Mouse (Mus musculus): ENCODE results near the gene Taf10. TPM values are rescaled to one million over a fixed set of nuclear protein-coding genes. Genes with fewer than 3 reads are reported as not detected.

Taf10 gene
- polyA plus RNA-seq (2015; fragmentation: Nextera tagmentation; extraction: Ambion mirVana), result 75.4 and 75.7 TPM in 2 replicates

DNA sequence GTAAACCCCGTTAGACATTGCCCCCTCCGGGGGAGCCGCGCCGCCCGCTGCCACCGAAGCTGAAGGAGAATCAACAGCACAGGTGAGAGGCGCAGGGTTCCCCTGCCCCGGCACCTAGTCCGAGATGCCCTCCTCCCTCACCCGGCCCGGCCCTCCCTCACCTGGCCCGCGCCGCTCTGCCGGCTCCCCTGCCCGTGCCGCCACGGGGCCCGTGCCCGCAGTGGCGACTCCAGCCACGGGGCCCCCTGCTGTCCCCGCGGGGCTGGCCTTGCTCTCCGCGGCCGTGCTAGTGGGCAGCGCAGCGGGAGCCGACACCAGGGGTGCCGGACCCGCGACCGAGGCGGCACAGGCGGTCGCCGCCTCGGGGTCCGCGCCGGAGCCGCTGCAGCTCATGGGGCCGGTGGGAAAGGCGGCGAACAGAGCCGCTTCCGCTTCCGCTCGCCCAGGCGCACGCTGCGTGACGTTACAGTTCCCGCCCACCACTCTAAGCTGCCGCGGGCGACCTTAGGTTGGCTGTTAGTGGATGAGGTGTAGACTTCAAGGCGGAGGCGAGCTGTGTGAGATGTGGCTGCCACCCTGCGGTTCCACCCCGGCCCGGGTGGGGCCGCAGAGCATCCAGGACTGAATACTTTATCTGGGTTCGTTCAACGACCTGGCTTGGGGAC is at the start of gene Taf10:
Gene Taf10, minus strand, starts transcription at position 436 of the 665 bp plus-strand sequence.

DNA sequence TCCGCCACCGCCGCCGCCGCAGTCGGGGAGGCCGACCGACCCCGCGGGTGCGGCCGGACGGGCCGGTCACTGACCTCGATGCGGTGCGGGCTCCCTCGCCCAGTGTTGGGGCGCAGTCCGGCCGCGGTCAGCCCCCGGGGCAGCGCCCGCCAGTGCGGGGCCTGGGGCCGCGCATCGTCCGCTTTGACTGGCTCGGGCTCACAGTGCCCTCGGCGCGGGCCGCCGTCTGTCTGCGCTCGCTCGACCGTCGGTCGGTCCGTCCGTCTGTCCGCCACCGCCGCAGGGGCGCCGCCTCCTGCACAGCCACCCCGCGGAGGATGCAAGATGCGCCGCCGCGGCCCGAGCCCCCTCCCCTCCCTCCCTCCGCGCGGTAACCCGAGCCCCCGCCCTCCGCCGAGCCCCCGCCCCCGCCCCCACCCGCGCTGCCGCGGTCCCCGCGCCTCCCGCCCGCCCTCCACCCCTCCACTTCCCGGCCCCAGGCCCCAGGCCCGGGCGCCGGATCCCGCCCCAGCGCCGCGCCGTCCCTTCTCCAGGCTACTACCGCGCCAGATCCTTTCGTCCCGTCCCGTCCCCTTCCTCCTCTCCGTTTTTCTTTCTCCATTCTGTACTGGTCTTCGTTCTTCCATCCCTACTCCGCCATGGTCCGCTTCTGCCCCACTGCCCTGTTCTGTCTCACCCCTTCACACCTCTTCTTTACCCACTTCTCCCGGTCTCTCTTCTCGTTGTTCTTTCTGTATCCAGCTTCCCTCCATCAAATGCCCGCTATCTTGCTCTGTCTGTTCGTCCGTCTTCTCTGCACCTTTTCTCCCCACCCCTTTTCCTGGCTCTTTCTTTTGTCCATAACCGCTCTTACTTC is 43.4 kb upstream of the Taf10 start, which contains the start of gene Dchs1:
Gene Dchs1, minus strand, starts transcription at position 370 of the 856 bp plus-strand sequence.

DNA sequence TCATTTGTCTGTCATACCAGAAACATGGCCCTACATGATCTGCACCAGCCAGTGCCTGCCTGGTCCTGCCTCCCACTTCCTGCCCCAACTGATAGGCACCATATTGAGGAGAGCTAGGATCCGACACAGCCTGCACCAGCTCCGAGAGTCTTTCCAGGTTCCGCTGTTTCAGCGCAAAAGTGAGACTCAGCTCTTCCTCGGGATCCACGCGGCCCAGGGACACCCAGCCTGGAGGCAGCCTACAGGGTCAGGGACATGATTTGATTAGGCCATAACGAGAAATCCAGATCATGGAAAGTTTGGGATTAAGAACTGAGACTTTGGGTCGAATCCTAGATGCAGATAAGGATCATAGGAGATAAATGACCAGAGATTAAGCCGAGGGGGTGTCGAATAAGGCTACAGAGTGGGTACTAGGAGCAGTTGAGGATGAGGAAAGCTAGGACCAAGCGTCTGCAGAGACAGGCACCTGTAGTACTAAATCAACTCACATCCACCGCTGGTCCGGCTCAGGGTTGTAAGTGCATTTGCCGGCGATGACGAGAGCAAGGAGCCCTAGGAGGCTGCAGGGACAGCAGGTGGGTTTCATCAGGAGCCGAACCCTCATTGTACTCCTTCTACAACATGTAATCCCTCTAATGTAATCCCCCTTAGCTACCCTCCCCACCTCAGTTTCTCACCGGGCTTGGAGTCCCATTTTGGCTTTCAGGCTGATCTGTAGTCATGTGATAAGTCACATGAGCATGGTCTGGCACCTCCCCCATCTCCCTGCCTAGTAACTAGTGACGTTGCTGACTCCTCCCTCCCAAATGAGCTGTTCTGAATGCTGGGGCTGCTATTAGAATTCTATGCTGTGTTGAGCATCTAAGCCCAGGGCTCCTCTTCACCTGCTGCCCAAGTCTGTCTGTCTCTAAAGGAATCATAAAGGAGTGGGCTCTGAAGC is 7.6 kb upstream of the Taf10 start, which contains the start of gene Tpp1:
Gene Tpp1, minus strand, starts transcription at position 745 of the 943 bp plus-strand sequence.

DNA sequence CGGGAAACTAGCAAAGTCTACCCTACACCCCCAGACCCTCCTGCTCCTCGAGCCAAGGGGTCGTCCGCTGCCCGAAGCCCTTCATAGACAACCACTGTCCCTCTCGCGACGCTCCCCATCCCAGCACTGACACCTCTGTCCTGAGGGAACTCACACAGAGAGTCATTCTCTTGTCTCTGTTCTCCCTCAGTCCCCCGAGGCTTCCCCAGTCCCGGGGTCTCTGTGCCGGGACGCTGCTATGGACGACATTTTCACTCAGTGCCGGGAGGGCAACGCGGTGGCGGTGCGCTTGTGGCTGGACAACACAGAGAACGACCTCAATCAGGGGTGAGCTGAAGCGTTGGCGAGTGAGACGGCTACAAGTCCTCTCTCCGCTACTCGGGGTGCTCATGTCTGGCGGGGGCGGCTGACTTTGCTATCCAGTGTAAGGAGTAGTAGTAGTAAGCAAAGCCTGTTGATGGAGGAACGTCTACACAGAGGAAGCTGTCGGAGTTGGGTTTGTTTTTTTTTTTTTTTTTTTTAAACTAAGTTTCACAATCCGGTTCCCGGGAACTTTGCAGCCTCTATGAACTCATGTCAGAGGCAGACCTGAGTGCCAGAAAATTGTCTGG is 7.1 kb downstream of the Taf10 start, which contains the start of gene Rrp8:
Gene Rrp8, minus strand, starts transcription at position 475 of the 611 bp plus-strand sequence.

DNA sequence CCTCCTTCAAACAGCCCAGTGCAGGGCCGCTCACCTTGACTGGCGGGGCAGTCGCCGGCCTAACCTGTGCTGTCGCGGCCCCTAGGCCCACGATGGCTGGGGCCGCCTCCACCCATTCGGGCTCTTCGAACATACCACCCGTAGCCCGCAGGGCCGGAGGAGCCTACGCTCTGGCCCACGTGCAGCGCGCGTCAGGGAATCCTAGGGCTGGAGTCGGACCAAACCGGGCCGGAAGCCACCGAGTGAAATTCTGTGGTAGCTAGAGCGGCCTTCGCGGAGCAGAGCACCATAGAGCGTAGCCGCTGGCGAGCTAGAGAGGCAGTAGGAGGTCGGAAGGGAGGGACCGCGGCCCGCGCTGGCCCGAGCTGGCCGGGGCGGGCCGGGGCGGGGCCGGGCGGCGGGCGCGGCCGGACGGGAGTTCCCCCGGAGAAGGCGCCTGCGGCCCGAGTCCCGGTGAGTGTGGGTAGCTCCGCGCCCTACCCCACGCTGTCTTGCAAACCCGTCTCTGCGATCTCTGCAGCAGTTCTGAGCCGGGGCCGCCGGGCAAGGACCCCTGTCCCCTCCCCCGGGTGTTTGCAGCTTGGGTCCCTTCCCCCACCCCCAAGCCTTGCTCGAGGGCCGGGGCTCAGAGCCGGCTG is 7.8 kb downstream of the Taf10 start, which contains the start of gene Ilk:
Gene Ilk, plus strand, starts transcription at position 329 of the 638 bp plus-strand sequence.

Other genes starting within 250 kb of the Taf10 start
- 41.9 and 44.7 TPM in 2 replicates for gene Smpd1, start 190.0 kb downstream of the Taf10 start, polyA plus RNA-seq (2015; fragmentation: Nextera tagmentation; extraction: Ambion mirVana)
- 15.7 and 18.3 TPM in 2 replicates for gene Apbb1, start 162.7 kb downstream of the Taf10 start, polyA plus RNA-seq (2015; fragmentation: Nextera tagmentation; extraction: Ambion mirVana)
- 0.54 and 0.94 TPM in 2 replicates for gene Hpx, start 144.2 kb downstream of the Taf10 start, polyA plus RNA-seq (2015; fragmentation: Nextera tagmentation; extraction: Ambion mirVana)
- 15.6 and 17.9 TPM in 2 replicates for gene Trim3, start 110.8 kb downstream of the Taf10 start, polyA plus RNA-seq (2015; fragmentation: Nextera tagmentation; extraction: Ambion mirVana)
- gene Timm10b, start 104.3 kb downstream of the Taf10 start, polyA plus RNA-seq (2015; fragmentation: Nextera tagmentation; extraction: Ambion mirVana), result 179 and 197 TPM in 2 replicates
- 32.8 and 41.9 TPM in 2 replicates for gene Arfip2, start 103.9 kb downstream of the Taf10 start, polyA plus RNA-seq (2015; fragmentation: Nextera tagmentation; extraction: Ambion mirVana)
- 37.9 and 39.9 TPM in 2 replicates for gene Gm45799, start 103.8 kb downstream of the Taf10 start, polyA plus RNA-seq (2015; fragmentation: Nextera tagmentation; extraction: Ambion mirVana)
- 0.46 and 0.71 TPM in 2 replicates for gene Dnhd1, start 93.5 kb downstream of the Taf10 start, polyA plus RNA-seq (2015; fragmentation: Nextera tagmentation; extraction: Ambion mirVana)
- 343 and 379 TPM in 2 replicates for gene Ilk, start 7.8 kb downstream of the Taf10 start, polyA plus RNA-seq (2015; fragmentation: Nextera tagmentation; extraction: Ambion mirVana)
- gene Rrp8, start 7.0 kb downstream of the Taf10 start, polyA plus RNA-seq (2015; fragmentation: Nextera tagmentation; extraction: Ambion mirVana), result 16.4 and 21.1 TPM in 2 replicates
- gene Tpp1, start 7.9 kb upstream of the Taf10 start, polyA plus RNA-seq (2015; fragmentation: Nextera tagmentation; extraction: Ambion mirVana), result 45.6 and 54.1 TPM in 2 replicates
- gene Dchs1, start 43.3 kb upstream of the Taf10 start, polyA plus RNA-seq (2015; fragmentation: Nextera tagmentation; extraction: Ambion mirVana), result 3.5 TPM in 2 replicates
- gene Mrpl17, start 66.7 kb upstream of the Taf10 start, polyA plus RNA-seq (2015; fragmentation: Nextera tagmentation; extraction: Ambion mirVana), result 334 and 340 TPM in 2 replicates
- gene Gm4070, start 209.6 kb upstream of the Taf10 start, polyA plus RNA-seq (2015; fragmentation: Nextera tagmentation; extraction: Ambion mirVana), result 1.3 TPM in 1 of 2 replicates, not detected in the other